Mouse (Mus musculus): Measurements from ENCODE around the gene Chat. TPM values are rescaled to one million over a fixed set of nuclear protein-coding genes. Genes with fewer than 3 reads are reported as not detected.
"Not testable (repeated sequence)": the region's sequence is repeated elsewhere in the genome, so short reads cannot be mapped to it uniquely, and the experiment has no call there.

Chat gene
- total RNA-seq, 2 experiments from 2014 or later: not detected

DNA sequence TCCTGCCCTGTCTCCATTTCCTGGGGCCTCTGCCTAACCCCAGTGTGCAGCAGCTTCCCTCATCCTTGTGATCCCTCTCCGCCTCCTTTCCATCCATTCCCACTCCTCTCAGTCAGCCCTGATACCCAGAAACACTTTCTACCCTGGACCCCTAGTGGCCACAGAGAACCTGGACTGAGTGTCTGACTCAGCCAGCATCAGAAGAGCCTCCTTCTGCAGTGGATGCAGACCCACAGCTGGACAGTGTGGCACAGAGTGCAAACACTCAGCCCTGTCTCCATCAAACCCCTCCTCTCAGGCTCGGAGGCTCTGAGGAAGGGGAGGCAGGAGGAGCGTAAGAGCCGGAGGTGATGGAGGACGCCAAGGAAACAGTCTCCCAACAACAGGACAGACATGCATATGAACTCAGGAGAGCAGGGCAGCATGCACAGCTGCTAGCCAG is 28.4 kb downstream of the Chat start:
- no peak overlapping the region for H3K27ac ChIP-seq
- peak; percentile 54 for TF ChIP-seq CTCF (conservative IDR thresholded peaks at IDR 0.05)
- H3K4me3 ChIP-seq: no peak overlapping the region
- no peak for DNase-seq (ENCODE audit: low spot score in 2 of 2)

- DNase-seq (ENCODE audit: low spot score in 2 of 2): no peak
Measured at GRCm38 (mm10) chr14:32429030-32429602, 36.7 kb downstream of the Chat start.

DNA sequence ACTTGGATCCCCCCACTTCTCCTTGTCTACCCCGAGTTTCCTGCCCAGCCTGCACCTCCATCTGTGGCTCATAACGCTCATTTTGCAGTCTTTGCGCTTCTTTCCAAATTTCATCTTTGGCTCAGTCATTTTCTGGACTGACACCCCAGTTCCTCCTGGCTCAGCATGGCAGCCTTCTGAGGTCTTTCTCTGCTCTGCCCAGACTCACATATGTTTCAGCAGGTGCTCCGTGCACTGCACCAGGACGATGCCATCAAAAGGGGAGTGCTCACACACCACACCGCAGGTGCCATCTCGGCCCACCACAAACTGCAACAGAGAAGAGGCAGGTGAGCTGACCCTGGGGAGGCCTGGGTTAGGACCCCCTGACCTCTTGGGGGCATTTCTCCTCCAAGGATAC is 41.8 kb downstream of the Chat start:
- no peak for DNase-seq (ENCODE audit: low spot score in 2 of 2)
- Histone ChIP-seq H3K4me3 (no peak overlapping the region), H3K27ac (no peak overlapping the region)
- TF ChIP-seq CTCF (conservative IDR thresholded peaks at IDR 0.05): no peak

More at GRCm38 (mm10) chr14:32429030-32429602, 36.7 kb downstream of the Chat start:
- H3K4me3 ChIP-seq: no peak overlapping the region
- TF ChIP-seq CTCF (conservative IDR thresholded peaks at IDR 0.05): no peak
- no peak overlapping the region for H3K27ac ChIP-seq

DNA sequence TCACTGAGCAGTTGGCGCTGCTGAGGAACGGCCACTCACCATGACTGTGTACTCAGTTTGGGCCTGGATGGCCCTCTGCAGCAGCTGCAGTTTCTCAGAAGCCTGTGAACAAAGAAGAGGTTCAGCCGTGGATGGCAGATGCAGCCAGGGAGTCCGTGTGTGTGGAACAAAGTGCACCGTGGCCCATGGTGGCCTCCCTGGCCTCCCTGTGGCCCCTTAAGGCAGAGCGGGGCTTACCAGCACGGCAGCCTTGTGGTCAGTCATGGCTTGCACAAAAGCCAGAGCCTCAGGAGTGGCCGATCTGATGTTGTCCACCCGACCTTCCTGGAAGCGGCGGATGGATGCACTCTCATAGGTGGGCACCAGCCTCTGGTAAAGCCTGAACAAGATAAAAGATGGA is 47.0 kb downstream of the Chat start:
- DNase-seq (ENCODE audit: low spot score in 2 of 2): no peak
- no peak for TF ChIP-seq CTCF (conservative IDR thresholded peaks at IDR 0.05)
- Histone ChIP-seq H3K4me3 (no peak overlapping the region), H3K27ac (no peak overlapping the region)

- no peak for DNase-seq (ENCODE audit: low spot score in 2 of 2)
- Histone ChIP-seq H3K4me3 (no peak overlapping the region), H3K27ac (no peak overlapping the region)
- no peak for TF ChIP-seq CTCF (conservative IDR thresholded peaks at IDR 0.05)
Measured at GRCm38 (mm10) chr14:32412075-32412474, 53.7 kb downstream of the Chat start.

- Histone ChIP-seq H3K4me3 (no peak overlapping the region), H3K27ac (no peak overlapping the region)
- no peak for DNase-seq (ENCODE audit: low spot score in 2 of 2)
Measured at GRCm38 (mm10) chr14:32410084-32410483, 55.7 kb downstream of the Chat start.

GRCm38 (mm10) chr14:32405399-32405798 is 60.4 kb downstream of the Chat start:
- not testable (repeated sequence) for H3K4me3 ChIP-seq; H3K27ac ChIP-seq; DNase-seq (ENCODE audit: low spot score in 2 of 2)

More at GRCm38 (mm10) chr14:32410084-32410483, 55.7 kb downstream of the Chat start:
- TF ChIP-seq CTCF (conservative IDR thresholded peaks at IDR 0.05): no peak

GRCm38 (mm10) chr14:32388196-32388595 is 77.6 kb downstream of the Chat start, which contains the start of gene 1700024G13Rik:
Gene 1700024G13Rik, minus strand, starts transcription at chr14:32388391.
- no peak within 1 kb of the TSS for H3K4me3 ChIP-seq
- no peak for TF ChIP-seq CTCF (conservative IDR thresholded peaks at IDR 0.05)

GRCm38 (mm10) chr14:32381619-32382018 is 84.2 kb downstream of the Chat start:
- no peak for DNase-seq (ENCODE audit: low spot score in 2 of 2)
- H3K27ac ChIP-seq: no peak overlapping the region
- H3K4me3 ChIP-seq: no peak overlapping the region; the same call in 1 of the 2 replicates
- TF ChIP-seq CTCF (conservative IDR thresholded peaks at IDR 0.05): no peak

More at GRCm38 (mm10) chr14:32388196-32388595, 77.6 kb downstream of the Chat start, which contains the start of gene 1700024G13Rik:
- H3K27ac ChIP-seq: no peak within 1 kb of the TSS
- no peak for DNase-seq (ENCODE audit: low spot score in 2 of 2)

GRCm38 (mm10) chr14:32381066-32381465 is 84.7 kb downstream of the Chat start:
- peak overlapping the region; percentile 6; the same call in 1 of the 2 replicates for H3K4me3 ChIP-seq
- H3K27ac ChIP-seq: no peak overlapping the region
- no peak for TF ChIP-seq CTCF (conservative IDR thresholded peaks at IDR 0.05)
- no peak for DNase-seq (ENCODE audit: low spot score in 2 of 2)

DNA sequence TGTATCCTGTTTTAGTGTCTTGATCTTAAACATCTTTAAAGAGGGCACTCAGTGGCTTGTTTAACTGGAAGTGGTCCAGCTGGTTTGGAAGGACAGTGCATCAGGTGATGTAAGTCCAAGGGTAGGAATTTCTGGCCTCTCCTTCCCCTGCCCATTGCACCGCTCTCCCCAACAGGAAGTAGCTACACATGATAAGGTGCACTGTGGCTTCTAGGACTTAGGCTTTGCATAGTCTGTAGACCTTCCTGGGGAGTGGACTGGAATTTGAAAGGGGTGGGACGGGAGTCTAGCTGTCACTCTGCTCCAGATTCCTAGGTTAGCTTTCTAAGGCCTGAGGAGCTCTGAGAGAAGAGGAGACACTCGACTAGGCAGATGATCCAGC is 85.7 kb downstream of the Chat start:
- no peak overlapping the region for H3K4me3 ChIP-seq
- TF ChIP-seq CTCF (conservative IDR thresholded peaks at IDR 0.05): no peak
- no peak for DNase-seq (ENCODE audit: low spot score in 2 of 2)
- H3K27ac ChIP-seq: no peak overlapping the region

DNA sequence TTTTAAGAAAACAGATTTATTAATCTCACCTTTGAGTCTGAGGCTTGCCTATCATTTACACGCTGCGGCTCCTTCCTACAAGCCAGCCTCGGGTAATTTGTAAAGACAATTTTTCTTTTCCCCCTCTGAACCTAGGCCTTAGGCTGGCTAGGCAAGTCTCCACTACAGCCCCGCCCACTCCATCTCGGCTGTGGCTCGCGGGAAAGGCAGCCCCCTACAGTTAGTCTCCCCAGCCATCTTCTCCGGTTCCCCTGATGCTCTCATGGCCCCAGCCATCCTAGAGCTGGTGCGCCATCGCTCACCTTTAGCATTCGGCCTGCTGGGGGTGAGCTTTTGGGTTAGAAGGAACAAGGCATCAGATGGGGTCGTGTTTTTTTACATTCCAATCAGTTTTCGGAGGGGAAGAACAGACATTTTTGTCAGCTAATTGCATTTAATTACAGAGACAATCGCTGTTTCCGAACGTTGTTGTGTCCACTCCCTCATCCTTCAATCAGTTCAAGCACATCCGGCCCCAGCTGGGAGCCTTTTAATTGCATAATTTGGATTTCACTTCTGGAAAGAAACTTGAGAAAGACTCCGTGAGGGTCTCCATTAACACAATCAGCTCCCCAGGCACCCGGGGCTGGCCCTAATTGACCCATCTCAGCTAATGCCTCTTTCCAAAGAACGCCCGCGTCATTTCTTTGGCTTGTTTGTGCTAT is 86.2 kb downstream of the Chat start:
- Histone ChIP-seq H3K4me3 (no peak overlapping the region), H3K27ac (no peak overlapping the region)
- no peak for DNase-seq (ENCODE audit: low spot score in 2 of 2)
- TF ChIP-seq CTCF (conservative IDR thresholded peaks at IDR 0.05): no peak

DNA sequence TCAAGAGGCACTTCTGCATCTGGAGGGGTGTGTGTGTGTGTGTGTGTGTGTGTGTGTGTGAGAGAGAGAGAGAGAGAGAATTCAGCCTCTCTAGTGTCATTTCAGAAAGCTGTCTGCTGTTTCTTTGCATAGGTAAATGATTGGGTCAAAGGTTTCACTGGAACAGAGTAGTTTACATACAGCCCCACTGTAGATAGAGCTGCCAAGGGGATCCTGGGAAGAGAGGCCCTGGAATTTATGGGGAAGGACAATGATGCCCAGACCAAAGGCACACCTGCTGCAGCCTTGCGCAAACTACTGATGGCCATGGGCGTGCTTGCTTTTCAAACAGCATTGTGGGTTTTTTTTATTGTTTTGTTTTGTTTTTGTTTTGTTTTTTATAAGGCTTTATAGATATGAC is 93.3 kb downstream of the Chat start:
- no peak overlapping the region for H3K4me3 ChIP-seq
- no peak for TF ChIP-seq CTCF (conservative IDR thresholded peaks at IDR 0.05)
- DNase-seq (ENCODE audit: low spot score in 2 of 2): no peak
- H3K27ac ChIP-seq: no peak overlapping the region

DNA sequence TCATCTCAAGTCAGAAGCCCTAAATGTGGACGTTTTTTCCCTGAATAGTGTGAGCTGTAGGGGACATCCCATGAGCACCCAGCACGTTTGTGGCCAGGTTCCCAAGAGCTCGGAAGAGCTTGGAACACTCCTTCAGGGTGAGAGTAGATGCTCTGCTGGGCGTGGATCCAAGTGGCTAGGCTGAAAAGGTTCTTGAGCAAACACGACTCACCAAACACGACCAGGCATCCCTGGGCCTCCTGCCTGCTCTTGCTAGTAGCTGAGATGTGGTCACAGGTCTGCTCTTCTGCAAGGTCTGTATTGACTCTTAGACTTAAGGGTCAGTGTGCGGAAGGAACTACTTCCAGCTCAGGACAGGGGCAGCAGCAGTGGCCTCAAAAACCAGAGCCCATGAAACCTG is 96.0 kb downstream of the Chat start:
- no peak overlapping the region for H3K27ac ChIP-seq
- no peak for TF ChIP-seq CTCF (conservative IDR thresholded peaks at IDR 0.05)
- H3K4me3 ChIP-seq: no peak overlapping the region
- no peak for DNase-seq (ENCODE audit: low spot score in 2 of 2)
